Mouse (Mus musculus): ENCODE measurements at regions not wholly inside any gene's neighbourhood (a gene's known extent, or its start where the extent isn't known, plus 50 kb on each side); places are given as distances from the start of the nearest gene placed in this dataset.
A peak's percentile ranks its signal among the peaks of the same experiment; 100 is the strongest.

GRCm38 (mm10) chr19:44626261-44626660 lies 63.6 kb downstream of the Hif1an start:
- no peak for DNase-seq
- intact Hi-C loops (cut with DNase I), result no loop called here

- DNase-seq, result no peak
- intact Hi-C loops (cut with DNase I), result no loop called here
Measured at GRCm38 (mm10) chr19:44629705-44630104, 67.1 kb downstream of the Hif1an start.

- intact Hi-C loops (cut with DNase I), result no loop called here
Measured at GRCm38 (mm10) chr19:44631356-44632007, 68.8 kb downstream of the Hif1an start.

GRCm38 (mm10) chr19:44637145-44637719 lies 74.6 kb downstream of the Hif1an start:
- intact Hi-C loops (cut with DNase I), result no loop called here

More at GRCm38 (mm10) chr19:44631356-44632007, 68.8 kb downstream of the Hif1an start:
- no peak for DNase-seq

GRCm38 (mm10) chr19:44640021-44640420 lies 77.4 kb downstream of the Hif1an start:
- intact Hi-C loops (cut with DNase I), result no loop called here
- no peak for DNase-seq

More at GRCm38 (mm10) chr19:44637145-44637719, 74.6 kb downstream of the Hif1an start:
- no peak for DNase-seq

GRCm38 (mm10) chr19:44640551-44640950 lies 77.9 kb downstream of the Hif1an start:
- DNase-seq, result no peak
- intact Hi-C loops (cut with DNase I), result no loop called here

GRCm38 (mm10) chr19:44642294-44642693 lies 79.6 kb downstream of the Hif1an start:
- intact Hi-C loops (cut with DNase I), result no loop called here
- DNase-seq, result no peak

- no peak for DNase-seq
- intact Hi-C loops (cut with DNase I), result no loop called here
Measured at GRCm38 (mm10) chr19:44644376-44644775, 81.7 kb downstream of the Hif1an start.

GRCm38 (mm10) chr19:44644929-44645328 lies 82.3 kb downstream of the Hif1an start:
- intact Hi-C loops (cut with DNase I), result no loop called here
- no peak for DNase-seq

GRCm38 (mm10) chr19:44646548-44646947 lies 83.9 kb downstream of the Hif1an start:
- intact Hi-C loops (cut with DNase I), result no loop called here
- DNase-seq, result no peak

GRCm38 (mm10) chr19:44649206-44649605 lies 86.6 kb downstream of the Hif1an start:
- DNase-seq, result no peak
- intact Hi-C loops (cut with DNase I), result no loop called here

- intact Hi-C loops (cut with DNase I), result no loop called here
- DNase-seq, result no peak
Measured at GRCm38 (mm10) chr19:44650841-44651240, 88.2 kb downstream of the Hif1an start.

GRCm38 (mm10) chr19:44651605-44652004 lies 89.0 kb downstream of the Hif1an start:
- intact Hi-C loops (cut with DNase I), result no loop called here

GRCm38 (mm10) chr19:44655719-44656118 lies 93.1 kb downstream of the Hif1an start:
- DNase-seq, result peak; percentile 78
- intact Hi-C loops (cut with DNase I), result no loop called here

More at GRCm38 (mm10) chr19:44651605-44652004, 89.0 kb downstream of the Hif1an start:
- no peak for DNase-seq

GRCm38 (mm10) chr19:44659316-44659715 lies 96.5 kb upstream of the Pax2 start:
- intact Hi-C loops (cut with DNase I), result no loop called here
- DNase-seq, result no peak

GRCm38 (mm10) chr19:44669535-44669958 lies 86.3 kb upstream of the Pax2 start:
- no peak for DNase-seq
- intact Hi-C loops (cut with DNase I), result no loop called here

- intact Hi-C loops (cut with DNase I), result no loop called here
- no peak for DNase-seq
Measured at GRCm38 (mm10) chr19:44674621-44675245, 81.1 kb upstream of the Pax2 start.

- peak; percentile 50 for DNase-seq
- intact Hi-C loops (cut with DNase I), result no loop called here
Measured at GRCm38 (mm10) chr19:44676555-44677120, 79.2 kb upstream of the Pax2 start.

- intact Hi-C loops (cut with DNase I), result no loop called here
- no peak for DNase-seq
Measured at GRCm38 (mm10) chr19:44677295-44677694, 78.5 kb upstream of the Pax2 start.

GRCm38 (mm10) chr19:44678686-44679085 lies 77.2 kb upstream of the Pax2 start:
- intact Hi-C loops (cut with DNase I), result no loop called here
- no peak for DNase-seq

- intact Hi-C loops (cut with DNase I), result no loop called here
Measured at GRCm38 (mm10) chr19:44681675-44682074, 74.2 kb upstream of the Pax2 start.

GRCm38 (mm10) chr19:44683191-44683590 lies 72.7 kb upstream of the Pax2 start:
- no peak for DNase-seq
- intact Hi-C loops (cut with DNase I), result no loop called here

More at GRCm38 (mm10) chr19:44681675-44682074, 74.2 kb upstream of the Pax2 start:
- DNase-seq, result no peak

Measured in left cerebral cortex, postnatal 4 days (tissue).